Mouse (Mus musculus) lung, adult 2 months (tissue): ENCODE results near the gene Rspo3.

Source experiments
- CTCF ChIP-seq: fragments of 200-500 bp; IDR thresholded peaks from 2 replicates; pipeline ENCODE4 v1.5.1; 2011; ENCODE audit warnings: mild to moderate bottlenecking, low read length, control low read depth; ENCODE audit not compliant: insufficient read depth
- POLR2A ChIP-seq: fragments of 200-500 bp; IDR thresholded peaks from 2 replicates; pipeline ENCODE4 v1.6.1; 2011; ENCODE audit warnings: low read depth, mild to moderate bottlenecking, control low read depth, low read length, borderline replicate concordance; ENCODE audit errors: extremely low read depth

DNA sequence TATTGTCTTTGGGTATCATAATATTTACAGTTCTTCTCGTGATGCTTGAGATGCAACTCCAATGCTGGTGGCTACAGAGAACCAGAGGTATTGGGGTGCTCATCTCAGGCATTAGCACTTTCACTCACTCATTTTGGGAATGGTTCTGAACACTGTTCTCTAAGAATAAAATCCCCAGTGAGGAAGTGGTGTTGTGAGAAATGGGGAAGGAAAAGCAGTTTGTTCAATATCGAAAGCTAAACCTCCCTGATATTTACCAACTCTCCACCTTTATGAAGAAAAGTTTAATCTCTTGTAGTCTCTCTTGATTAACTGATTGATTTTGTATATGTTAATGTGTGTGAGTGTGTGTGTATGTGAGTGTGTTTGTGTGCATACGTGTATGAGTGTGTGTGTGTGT, 90.6 kb downstream of the Rspo3 start:
- TF ChIP-seq CTCF (no peak), POLR2A (no peak)
